21 mouse cellular contexts compared by ENCODE assay signal in genomic region chr4:137466991-137467390, GRCm38 (mm10). TPM values are rescaled to one million over a fixed set of nuclear protein-coding genes. Genes with fewer than 3 reads are reported as not detected.
DNase-seq lines count a peak whose midpoint lies in the region; ATAC-seq lines count a peak whose summit lies in the region.
"Had no signal": no experiment of that assay in that cellular context is flagged by ENCODE, and none has a peak within 500 bp of the region (broad histone marks: within the 10 kb centered on the region; RNA-seq: fewer than 3 reads in every experiment).

No protein-coding gene starts in this region.

- no peak overlapping the region for H3K4me2 ChIP-seq in hindbrain, embryonic 14.5 days (replicated peaks)
- H3K4me2 ChIP-seq in embryonic facial prominence, embryonic 13.5 days = no peak overlapping the region
- H3K4me2 ChIP-seq in heart, embryonic 13.5 days = no peak overlapping the region
- no peak overlapping the region for H3K4me2 ChIP-seq in limb, embryonic 15.5 days
- H3K4me2 ChIP-seq: forebrain, embryonic 12.5 days; hindbrain, embryonic 13.5 days; midbrain, embryonic 13.5 days had no signal

- no peak overlapping the region for H3K4me3 ChIP-seq in hindbrain, embryonic 10.5 days
- H3K4me3 ChIP-seq in hindbrain, embryonic 14.5 days (replicated peaks; ENCODE audit: low read length) = no peak overlapping the region
- no peak overlapping the region for H3K4me3 ChIP-seq in embryonic facial prominence, embryonic 13.5 days
- no peak overlapping the region for H3K4me3 ChIP-seq in heart, embryonic 13.5 days
- no peak overlapping the region for H3K4me3 ChIP-seq in limb, embryonic 15.5 days
- H3K4me3 ChIP-seq: forebrain, embryonic 12.5 days; hindbrain, embryonic 13.5 days; left cerebral cortex, adult 2 months; midbrain, embryonic 13.5 days had no signal

- H3K27me3 ChIP-seq in hindbrain, embryonic 10.5 days (ENCODE audit: insufficient read depth, poor library complexity, severe bottlenecking) = peaks cover 4% of the 10 kb centered on the region; the same call in 1 of the 2 replicates
- H3K27me3 ChIP-seq in hindbrain, embryonic 14.5 days (ENCODE audit: control insufficient read depth, insufficient read depth, low read length) = no peaks in the 10 kb centered on the region
- H3K27me3 ChIP-seq in embryonic facial prominence, embryonic 13.5 days = no peaks in the 10 kb centered on the region
- H3K27me3 ChIP-seq in heart, embryonic 13.5 days (replicated peaks) = no peaks in the 10 kb centered on the region
- H3K27me3 ChIP-seq in limb, embryonic 15.5 days = no peaks in the 10 kb centered on the region

- no peaks in the 10 kb centered on the region for H3K9me3 ChIP-seq in hindbrain, embryonic 10.5 days
- H3K9me3 ChIP-seq in hindbrain, embryonic 14.5 days (ENCODE audit: control insufficient read depth, low read length) = no peaks in the 10 kb centered on the region
- H3K9me3 ChIP-seq in embryonic facial prominence, embryonic 13.5 days = no peaks in the 10 kb centered on the region
- H3K9me3 ChIP-seq in heart, embryonic 13.5 days = no peaks in the 10 kb centered on the region
- no peaks in the 10 kb centered on the region for H3K9me3 ChIP-seq in limb, embryonic 15.5 days
- H3K9me3 ChIP-seq: forebrain, embryonic 12.5 days; G1E; hindbrain, embryonic 13.5 days; midbrain, embryonic 13.5 days had no signal

- DNase-seq in hindbrain, embryonic 10.5 days (ENCODE audit: low spot score) = no peak
- no peak for DNase-seq in hindbrain, embryonic 14.5 days (ENCODE audit: low spot score)
- no peak for DNase-seq in frontal cortex, adult 2 months (ENCODE audit: extremely low spot score in 1 of 2, low spot score in 1 of 2)
- DNase-seq in ovary, postnatal 10 days (ENCODE audit: low spot score) = no peak
- DNase-seq: adrenal gland, postnatal 25 days; cerebellum, postnatal 14 days; gastrocnemius, postnatal 14 days; kidney, adult 9 months; liver; lung, postnatal 36 days; spleen, adult 18-20 months had no signal

- H3K27ac ChIP-seq in hindbrain, embryonic 10.5 days = peak overlapping the region; percentile 91
- no peak overlapping the region for H3K27ac ChIP-seq in hindbrain, embryonic 14.5 days
- H3K27ac ChIP-seq in embryonic facial prominence, embryonic 13.5 days = peak overlapping the region; percentile 82
- H3K27ac ChIP-seq in heart, embryonic 13.5 days (replicated peaks) = peak overlapping the region; percentile 91
- peak overlapping the region; percentile 86 for H3K27ac ChIP-seq in limb, embryonic 15.5 days
- H3K27ac ChIP-seq: left cerebral cortex, adult 2 months; midbrain, embryonic 13.5 days had no signal

- no peaks in the 10 kb centered on the region; the same call in 1 of the 2 replicates for H3K36me3 ChIP-seq in hindbrain, embryonic 10.5 days
- H3K36me3 ChIP-seq in hindbrain, embryonic 14.5 days (replicated peaks; ENCODE audit: control insufficient read depth, insufficient read depth) = no peaks in the 10 kb centered on the region
- 0 out of 2 replicates have a peak, but pooled peaks cover 3% of the 10 kb centered on the region for H3K36me3 ChIP-seq in embryonic facial prominence, embryonic 13.5 days
- no peaks in the 10 kb centered on the region for H3K36me3 ChIP-seq in heart, embryonic 13.5 days
- H3K36me3 ChIP-seq in limb, embryonic 15.5 days = no peaks in the 10 kb centered on the region
- H3K36me3 ChIP-seq: forebrain, embryonic 12.5 days; G1E; hindbrain, embryonic 13.5 days; midbrain, embryonic 13.5 days had no signal

- H3K9ac ChIP-seq in hindbrain, embryonic 14.5 days = no peak overlapping the region
- H3K9ac ChIP-seq in embryonic facial prominence, embryonic 13.5 days = no peak overlapping the region
- peak overlapping the region; percentile 79; the same call in 1 of the 2 replicates for H3K9ac ChIP-seq in heart, embryonic 13.5 days
- peak overlapping the region; percentile 7; the same call in 1 of the 2 replicates for H3K9ac ChIP-seq in limb, embryonic 15.5 days
- H3K9ac ChIP-seq: forebrain, embryonic 12.5 days; hindbrain, embryonic 13.5 days; midbrain, embryonic 13.5 days had no signal

- peaks cover 53% of the 10 kb centered on the region for H3K4me1 ChIP-seq in hindbrain, embryonic 10.5 days (replicated peaks)
- H3K4me1 ChIP-seq in hindbrain, embryonic 14.5 days (replicated peaks; ENCODE audit: control insufficient read depth, insufficient read depth, low read length) = peaks cover 18% of the 10 kb centered on the region; the same call in 1 of the 2 replicates
- peaks cover 67% of the 10 kb centered on the region for H3K4me1 ChIP-seq in embryonic facial prominence, embryonic 13.5 days
- H3K4me1 ChIP-seq in heart, embryonic 13.5 days = peaks cover 70% of the 10 kb centered on the region
- H3K4me1 ChIP-seq in limb, embryonic 15.5 days = peaks cover 62% of the 10 kb centered on the region

- no peak for ATAC-seq in hindbrain, embryonic 14.5 days (ENCODE audit: low FRiP score)
- ATAC-seq in embryonic facial prominence, embryonic 13.5 days (ENCODE audit: insufficient number of reproducible peaks, insufficient read depth, low FRiP score, low TSS enrichment, low read depth) = no peak
- ATAC-seq in heart, embryonic 13.5 days (ENCODE audit: extremely low read depth, insufficient number of reproducible peaks, low FRiP score, low TSS enrichment) = no peak; the same call in 1 of the 2 replicates
- no peak for ATAC-seq in limb, embryonic 15.5 days (ENCODE audit: insufficient number of reproducible peaks, low FRiP score, low TSS enrichment, low read depth)
- ATAC-seq: midbrain, embryonic 13.5 days had no signal

- WGBS in hindbrain, embryonic 10.5 days = 71% methylated on average over 4 of the region's 4 CpGs
- WGBS in hindbrain, embryonic 14.5 days = 78% methylated on average over 4 of the region's 4 CpGs
- 75% methylated on average over 4 of the region's 4 CpGs for WGBS in embryonic facial prominence, embryonic 13.5 days
- WGBS in heart, embryonic 13.5 days = 44% methylated on average over 4 of the region's 4 CpGs
- WGBS in limb, embryonic 15.5 days = 74% methylated on average over 4 of the region's 4 CpGs

RNA-seq across cellular contexts. Expression of gene Hspg2, which starts 1.6 kb away (rescaled TPM):
- polyA plus RNA-seq in hindbrain, embryonic 10.5 days (2016; fragmentation: Nextera tagmentation; extraction: Ambion mirVana) = 15.2 and 18.2 TPM in 2 replicates
- polyA plus RNA-seq in hindbrain, embryonic 14.5 days (2014; fragmentation: Nextera tagmentation; extraction: Ambion mirVana) = 8.7 and 10.7 TPM in 2 replicates
- 28.2 and 30.0 TPM in 2 replicates for polyA plus RNA-seq in embryonic facial prominence, embryonic 13.5 days (2015; fragmentation: Nextera tagmentation; extraction: Ambion mirVana)
- 48.9 and 50.0 TPM in 2 replicates for polyA plus RNA-seq in heart, embryonic 13.5 days (2015; fragmentation: Nextera tagmentation; extraction: Ambion mirVana)
- 40.6 and 44.5 TPM in 2 replicates for polyA plus RNA-seq in limb, embryonic 15.5 days (2015; fragmentation: Nextera tagmentation; extraction: Ambion mirVana)
- 3.5 and 4.0 TPM in 2 replicates for polyA plus RNA-seq in frontal cortex, adult 2 months (2012; rRNA removed)
- polyA plus RNA-seq: G1E had no signal

RNA-seq across cellular contexts. Expression of gene 1700013G24Rik, which starts 13.9 kb away (rescaled TPM):
- polyA plus RNA-seq in hindbrain, embryonic 10.5 days (2016; fragmentation: Nextera tagmentation; extraction: Ambion mirVana) = not detected in 2 replicates
- polyA plus RNA-seq in hindbrain, embryonic 14.5 days (2014; fragmentation: Nextera tagmentation; extraction: Ambion mirVana) = not detected in 2 replicates
- not detected in 2 replicates for polyA plus RNA-seq in embryonic facial prominence, embryonic 13.5 days (2015; fragmentation: Nextera tagmentation; extraction: Ambion mirVana)
- not detected in 2 replicates for polyA plus RNA-seq in heart, embryonic 13.5 days (2015; fragmentation: Nextera tagmentation; extraction: Ambion mirVana)
- polyA plus RNA-seq in limb, embryonic 15.5 days (2015; fragmentation: Nextera tagmentation; extraction: Ambion mirVana) = 0.23 and 0.40 TPM in 2 replicates
- not detected in 2 replicates for polyA plus RNA-seq in frontal cortex, adult 2 months (2012; rRNA removed)
- polyA plus RNA-seq: forebrain, embryonic 12.5 days; G1E; hindbrain, embryonic 13.5 days; midbrain, embryonic 13.5 days; neural tube, embryonic 11.5 days; thymus, postnatal 0 days had no signal

RNA-seq across cellular contexts. Expression of gene Cela3b, which starts 36.7 kb away (rescaled TPM):
- not detected in 2 replicates for polyA plus RNA-seq in hindbrain, embryonic 10.5 days (2016; fragmentation: Nextera tagmentation; extraction: Ambion mirVana)
- not detected in 2 replicates for polyA plus RNA-seq in hindbrain, embryonic 14.5 days (2014; fragmentation: Nextera tagmentation; extraction: Ambion mirVana)
- polyA plus RNA-seq in embryonic facial prominence, embryonic 13.5 days (2015; fragmentation: Nextera tagmentation; extraction: Ambion mirVana) = 0.29 TPM in 1 of 2 replicates, not detected in the other
- polyA plus RNA-seq in heart, embryonic 13.5 days (2015; fragmentation: Nextera tagmentation; extraction: Ambion mirVana) = 0.22 TPM in 1 of 2 replicates, not detected in the other
- polyA plus RNA-seq in limb, embryonic 15.5 days (2015; fragmentation: Nextera tagmentation; extraction: Ambion mirVana) = 0.70 TPM in 1 of 2 replicates, not detected in the other
- polyA plus RNA-seq in frontal cortex, adult 2 months (2012; rRNA removed) = 0.15 TPM in 1 of 2 replicates, not detected in the other
- polyA plus RNA-seq: forebrain, embryonic 12.5 days; G1E; hindbrain, embryonic 13.5 days; midbrain, embryonic 13.5 days; neural tube, embryonic 11.5 days; thymus, postnatal 0 days had no signal

RNA-seq across cellular contexts. Expression of gene Cela3a, which starts 57.4 kb away (rescaled TPM):
- polyA plus RNA-seq in hindbrain, embryonic 10.5 days (2016; fragmentation: Nextera tagmentation; extraction: Ambion mirVana) = not detected in 2 replicates
- polyA plus RNA-seq in hindbrain, embryonic 14.5 days (2014; fragmentation: Nextera tagmentation; extraction: Ambion mirVana) = not detected in 2 replicates
- polyA plus RNA-seq in embryonic facial prominence, embryonic 13.5 days (2015; fragmentation: Nextera tagmentation; extraction: Ambion mirVana) = not detected in 2 replicates
- polyA plus RNA-seq in heart, embryonic 13.5 days (2015; fragmentation: Nextera tagmentation; extraction: Ambion mirVana) = not detected in 2 replicates
- polyA plus RNA-seq in limb, embryonic 15.5 days (2015; fragmentation: Nextera tagmentation; extraction: Ambion mirVana) = not detected in 2 replicates
- polyA plus RNA-seq in frontal cortex, adult 2 months (2012; rRNA removed) = not detected in 2 replicates
- polyA plus RNA-seq: forebrain, embryonic 12.5 days; G1E; hindbrain, embryonic 13.5 days; midbrain, embryonic 13.5 days; neural tube, embryonic 11.5 days; thymus, postnatal 0 days had no signal

Comparison
In these comparisons a context has a peak if more than half of its experiments do, and no peak if none do; other contexts are left out.
1. H3K9ac ChIP-seq: peak in heart, embryonic 13.5 days (single experiment) and limb, embryonic 15.5 days (single experiment); none in hindbrain, embryonic 14.5 days (single experiment) and embryonic facial prominence, embryonic 13.5 days (single experiment).